Mouse (Mus musculus): ENCODE results near the gene Zbtb20.

- TF ChIP-seq CTCF (IDR thresholded peaks at IDR 0.05; ENCODE audit: low read depth, low read length) (no peak), GATA1 (IDR thresholded peaks at IDR 0.05; ENCODE audit: borderline replicate concordance, low read length) (no peak)
Measured at GRCm38 (mm10) chr16:43580321-43580822, 704.7 kb downstream of the Zbtb20 start.

Data from G1E (cell line).